Mouse (Mus musculus) CH12F3 (cell line): ENCODE measurements around the gene Mllt3.

ENCODE experiments used
- in situ Hi-C: fragments of 300-500 bp; cut with MboI; formaldehyde crosslinking; loops from 2 replicates; pipeline ENCODE4 v1.14.3; 2020; ENCODE audit warnings: low sequenced_read_pairs

Gene Mllt3

DNA sequence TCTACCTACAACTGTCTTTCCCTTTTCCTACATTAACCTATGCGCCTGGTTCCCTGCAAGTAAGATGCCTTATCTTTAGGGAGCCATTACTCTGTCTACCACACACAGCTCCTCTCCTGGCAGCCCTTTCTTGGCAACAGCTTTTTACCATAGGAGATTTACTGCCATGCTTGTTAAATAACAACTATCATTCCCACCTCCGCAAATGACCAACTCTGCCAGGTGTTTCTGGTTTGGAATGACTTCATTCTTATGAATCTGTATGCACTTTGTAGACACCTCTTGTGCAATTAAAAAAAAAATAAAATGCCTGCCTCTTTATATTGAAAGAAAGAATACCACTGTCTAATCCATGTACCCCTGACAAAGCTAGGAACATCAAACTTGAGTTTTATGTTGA is 294.1 kb downstream of the Mllt3 start:
- in situ Hi-C loops: no loop called here

DNA sequence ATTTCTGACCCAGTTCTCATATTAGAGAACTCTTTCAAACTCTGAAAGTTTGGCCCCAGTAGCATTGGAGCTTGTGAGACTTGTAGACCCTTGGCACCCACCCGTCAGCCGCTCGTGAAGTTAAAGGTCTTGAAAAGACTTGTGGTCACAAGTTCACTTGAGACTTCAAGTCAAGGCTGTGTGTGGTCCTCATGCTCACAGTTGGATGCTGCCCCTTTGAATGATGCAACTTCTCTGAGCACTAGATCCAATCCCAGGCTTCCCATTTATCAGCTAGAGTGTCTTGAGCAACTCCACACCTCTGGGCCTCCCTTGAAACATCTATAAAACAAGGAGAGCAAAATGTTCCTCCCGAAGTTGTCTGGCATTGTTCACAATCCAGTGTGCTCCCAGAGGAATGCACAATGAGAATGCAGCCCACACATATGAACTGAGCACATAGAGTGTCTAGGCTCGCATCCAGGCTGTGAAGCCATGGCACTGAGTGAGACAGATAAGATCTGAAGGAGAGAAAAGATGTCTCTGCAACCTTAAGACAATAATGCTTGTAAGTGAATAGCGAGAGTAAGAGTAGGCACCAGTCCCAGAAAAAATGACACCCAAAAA is 295.9 kb downstream of the Mllt3 start:
- in situ Hi-C loops: no loop called here

GRCm38 (mm10) chr4:87736779-87737178 is 296.4 kb downstream of the Mllt3 start:
- in situ Hi-C loops: no loop called here

DNA sequence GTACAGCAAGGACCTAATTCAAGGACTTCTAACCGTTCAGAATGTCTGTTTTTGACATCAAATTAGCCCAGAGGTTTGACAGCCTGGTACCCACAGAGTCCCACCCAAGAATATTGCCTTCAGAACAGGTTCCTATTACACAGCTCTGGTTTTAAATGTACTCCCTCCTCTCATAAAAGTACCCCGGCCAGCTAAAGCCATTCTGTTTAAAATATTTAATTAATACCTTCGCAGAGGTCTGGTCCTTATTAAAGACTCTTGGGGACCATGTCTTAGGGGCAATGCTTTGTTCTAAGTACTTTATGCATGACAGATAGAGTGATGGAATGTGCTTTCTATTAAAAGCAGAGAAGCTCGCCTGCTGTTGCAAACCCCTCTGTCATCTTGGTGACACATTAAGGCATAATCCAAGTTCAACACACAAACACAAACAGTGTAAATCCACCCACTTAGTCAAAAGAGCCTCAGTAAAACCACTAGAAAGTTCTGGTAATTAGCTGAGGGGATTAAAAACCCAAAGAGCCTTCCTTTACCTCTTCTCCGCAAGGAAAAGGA is 302.0 kb downstream of the Mllt3 start:
- in situ Hi-C loops: no loop called here

- in situ Hi-C loops: no loop called here
Observed at GRCm38 (mm10) chr4:87728581-87728980, 304.6 kb downstream of the Mllt3 start.

DNA sequence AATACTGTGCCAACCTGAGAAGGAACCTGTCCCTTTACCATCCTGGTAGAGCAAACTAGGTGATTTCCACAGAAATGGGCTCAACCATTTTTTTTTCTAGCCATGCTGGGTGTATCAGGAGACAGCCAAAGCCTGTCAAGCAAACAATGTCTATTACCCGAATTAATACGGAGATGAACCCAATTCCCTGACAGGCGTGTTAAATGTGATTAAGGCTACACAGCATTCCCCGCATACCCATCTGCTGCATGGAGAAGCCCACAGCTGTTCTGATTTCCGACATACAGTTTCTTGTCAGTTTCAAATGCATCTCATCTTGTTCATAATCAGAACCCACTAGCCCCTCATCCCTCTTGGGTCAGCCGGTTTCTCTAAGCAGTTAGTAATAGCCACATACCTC is 309.7 kb downstream of the Mllt3 start:
- in situ Hi-C loops: no loop called here
